Mouse (Mus musculus) E14TG2a.4 (cell line): Measurements from ENCODE around the gene Scaf4.

ENCODE experiments used
- CTCF ChIP-seq: conservative IDR thresholded peaks from 2 replicates; pipeline ENCODE4 v1.5.1; 2014; ENCODE audit warnings: low read length
- POU5F1 ChIP-seq: IDR thresholded peaks from 2 replicates; pipeline ENCODE4 v1.6.1; 2014; ENCODE audit warnings: low read length, borderline replicate concordance

GRCm38 (mm10) chr16:90309784-90310183 lies 25.5 kb upstream of the Scaf4 start:
- TF ChIP-seq CTCF: no peak
- TF ChIP-seq POU5F1: peak; percentile 81
